Mouse (Mus musculus): Measurements from ENCODE around the gene Snx6. TPM values are rescaled to one million over a fixed set of nuclear protein-coding genes. Genes with fewer than 3 reads are reported as not detected.
A peak's percentile ranks its signal among the peaks of the same experiment; 100 is the strongest.
"Not testable (repeated sequence)": the region's sequence is repeated elsewhere in the genome, so short reads cannot be mapped to it uniquely, and the experiment has no call there.

Snx6 gene
- 10 to 100 TPM; 57.6 to 61.0 TPM for total RNA-seq (2021)
- long read RNA-seq, experiment 1, transcript Snx6-201 (14 exons, 1,928 nt), result major isoform, 53 of 72 reads
- long read RNA-seq, experiment 1, partial matches to known transcripts, result 16 of 72 reads
- long read RNA-seq, experiment 1, other reads (novel, unspliced or antisense), result 3 of 72 reads
- long read RNA-seq, experiment 2, transcript Snx6-201 (14 exons, 1,928 nt), result major isoform, 164 of 217 reads
- long read RNA-seq, experiment 2, partial matches to known transcripts, result 33 of 217 reads
- long read RNA-seq, experiment 2, other reads (novel, unspliced or antisense), result 19 of 217 reads

DNA sequence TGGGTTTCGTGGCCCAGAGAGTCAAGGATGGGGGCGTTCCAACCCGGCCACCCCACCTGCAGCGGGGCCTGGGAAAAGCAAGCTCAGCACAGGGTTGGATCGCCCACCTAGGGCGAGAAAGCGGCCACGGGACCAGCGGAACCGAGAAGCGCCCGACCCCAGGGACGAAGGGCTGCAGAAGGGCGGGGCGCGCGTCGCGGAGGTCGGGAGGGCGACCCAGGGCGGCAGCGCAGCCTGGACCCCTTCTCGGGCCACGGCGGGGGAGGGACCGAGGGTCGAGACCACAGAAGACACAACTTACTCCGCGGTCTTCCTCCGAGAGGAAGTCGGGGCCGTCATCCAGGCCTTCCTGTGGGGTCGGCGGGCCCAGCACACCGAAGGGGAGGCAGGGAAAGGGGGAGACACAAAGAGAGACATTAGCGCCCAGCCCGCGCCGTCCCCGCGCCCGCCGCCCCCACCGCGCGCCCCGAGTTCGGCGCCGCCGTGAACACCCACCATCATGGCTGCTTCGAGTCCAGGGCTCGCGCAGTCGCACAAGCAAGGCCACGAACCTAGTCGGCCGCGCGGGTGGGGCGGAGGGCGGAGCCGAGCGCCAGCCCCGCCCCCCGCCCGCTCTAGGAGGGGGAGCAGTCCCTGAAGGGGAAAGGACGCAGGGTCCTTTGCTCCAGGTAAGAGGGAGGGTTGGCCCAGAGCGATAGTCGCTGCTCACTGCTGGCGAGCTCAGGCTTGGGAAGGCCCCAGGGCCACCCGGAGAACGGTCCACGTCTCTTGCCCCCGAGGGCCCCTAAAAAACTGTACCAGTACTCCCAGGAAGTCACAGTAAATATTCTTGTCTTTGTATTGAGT is at the start of gene Snx6:
Gene Snx6 (minus strand): TSS at position 551 of the 846 bp plus-strand sequence.
- DNase-seq (ENCODE audit: low spot score in 2 of 2), result peak; percentile 80 to 83

DNA sequence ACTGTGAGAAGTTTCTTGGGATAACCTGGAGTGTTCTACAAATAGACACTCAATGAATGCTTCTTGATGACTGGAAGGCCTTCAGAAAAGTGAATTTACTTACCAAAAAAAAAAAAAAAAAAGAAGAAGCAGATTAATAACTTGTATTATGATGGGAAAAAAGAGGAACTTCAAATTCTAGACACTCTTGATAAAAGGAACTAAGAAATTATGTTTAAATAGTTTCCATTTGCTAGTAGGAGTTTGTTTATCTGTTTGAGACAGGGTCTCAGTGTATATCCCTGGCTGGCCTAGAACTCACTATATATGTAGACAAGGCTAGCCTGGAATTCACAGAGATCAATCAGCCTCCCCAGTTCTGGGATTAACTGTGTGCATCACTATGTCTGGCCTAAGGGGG is 48.9 kb upstream of the Snx6 start:
- DNase-seq (ENCODE audit: low spot score in 2 of 2), result no peak

DNA sequence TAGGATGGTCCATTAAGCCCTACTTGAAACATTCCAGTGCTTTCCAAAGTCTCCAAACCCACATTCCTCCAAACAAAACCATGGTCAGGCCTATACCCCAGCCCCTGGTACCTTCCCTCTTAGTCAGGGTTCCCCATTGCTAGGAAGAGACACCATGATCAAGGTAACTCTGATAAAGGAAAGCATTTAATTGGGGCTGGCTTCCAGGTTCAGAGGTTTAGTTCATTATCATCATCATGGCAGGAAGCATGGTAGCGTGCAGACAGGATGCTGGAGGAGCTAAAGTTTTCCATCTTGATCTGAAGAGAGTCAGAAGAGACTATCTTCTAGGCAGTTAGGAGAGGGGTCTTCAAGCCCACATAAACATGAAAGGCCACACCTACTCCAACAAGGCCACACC is 46.1 kb upstream of the Snx6 start:
- DNase-seq (ENCODE audit: low spot score in 2 of 2), result no peak

DNA sequence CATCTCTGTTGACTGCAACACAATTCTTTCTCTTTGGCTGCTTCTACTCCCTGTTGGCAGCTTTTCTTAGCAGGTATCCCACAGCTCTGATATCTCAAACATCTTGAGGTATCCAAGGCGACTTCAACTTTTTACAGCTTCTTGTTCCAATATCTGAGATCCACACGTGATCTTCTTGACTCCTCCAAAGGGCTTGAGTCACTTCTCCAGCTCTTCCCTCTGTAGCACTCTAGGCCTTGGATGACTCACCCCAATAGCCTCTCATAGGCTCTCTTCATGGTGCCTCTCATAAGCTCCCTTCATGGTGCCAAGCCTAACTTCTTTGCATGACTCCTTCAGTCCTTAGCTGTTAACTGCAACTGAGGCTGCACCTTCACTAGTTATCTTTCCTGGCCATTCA is 44.3 kb upstream of the Snx6 start:
- no peak for DNase-seq (ENCODE audit: low spot score in 2 of 2)

DNA sequence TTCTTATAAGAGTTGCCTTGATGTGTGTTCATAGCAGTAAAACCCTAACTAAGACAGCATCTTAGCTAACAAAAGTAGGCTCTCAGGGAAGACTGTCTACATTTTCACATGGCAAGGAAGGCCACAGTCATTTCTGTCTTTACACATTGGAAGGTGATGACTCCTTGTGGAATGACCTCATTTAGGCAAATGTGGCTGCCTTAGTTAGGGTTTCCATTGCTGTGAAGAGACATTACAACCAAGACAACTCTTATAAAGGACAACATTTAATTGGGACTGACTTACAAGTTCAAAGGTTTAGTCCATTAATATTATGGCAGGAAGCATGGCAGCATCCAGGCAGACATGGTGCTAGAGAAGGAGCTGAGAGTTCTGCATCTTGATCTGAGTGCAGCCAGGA is 43.4 kb upstream of the Snx6 start:
- no peak for DNase-seq (ENCODE audit: low spot score in 2 of 2)

DNA sequence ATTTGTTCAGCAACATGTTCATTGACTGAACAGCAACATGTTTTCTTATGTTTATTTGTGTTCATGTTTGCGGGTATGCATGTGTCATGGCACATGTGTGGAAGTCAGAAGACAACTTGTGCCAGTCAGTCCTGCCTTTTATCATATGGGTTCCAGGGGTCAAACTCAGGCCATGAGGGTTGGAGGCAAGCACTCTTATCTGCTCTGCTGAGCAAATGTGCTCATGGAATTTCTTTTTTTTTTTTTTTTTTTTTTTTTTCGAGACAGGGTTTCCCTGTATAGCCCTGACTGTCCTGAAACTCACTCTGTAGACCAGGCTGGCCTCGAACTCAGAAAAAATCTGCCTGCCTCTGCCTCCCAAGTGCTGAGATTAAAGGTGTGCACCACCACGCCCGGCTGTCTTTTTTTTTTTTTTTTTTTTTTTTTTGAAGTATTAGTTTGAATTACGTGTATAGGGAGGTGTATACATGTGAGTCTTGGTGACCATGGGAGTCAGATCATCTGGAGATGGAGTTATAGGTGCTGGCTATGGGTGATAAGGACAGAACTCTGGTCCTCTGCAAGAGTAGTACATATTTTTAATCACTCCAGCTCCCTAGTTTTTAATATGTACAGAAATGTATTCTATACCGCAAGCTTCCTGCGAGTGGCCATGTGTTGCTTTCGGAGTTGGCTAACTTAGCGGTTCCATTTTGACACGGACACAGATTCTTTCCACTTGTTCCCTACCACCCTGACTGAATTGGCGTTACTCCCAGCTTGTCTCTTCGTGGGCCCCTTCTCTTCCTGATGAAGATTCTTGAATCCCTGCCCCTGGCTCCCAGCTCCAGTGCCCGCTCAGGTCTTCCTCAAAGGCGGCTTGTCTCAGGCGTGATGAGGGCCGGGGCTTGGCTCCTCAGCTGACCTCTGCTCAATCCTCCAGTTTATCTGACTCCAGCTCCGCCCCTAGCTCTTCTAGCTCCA is 40.4 kb upstream of the Snx6 start:
- DNase-seq (ENCODE audit: low spot score in 2 of 2), result no peak

DNA sequence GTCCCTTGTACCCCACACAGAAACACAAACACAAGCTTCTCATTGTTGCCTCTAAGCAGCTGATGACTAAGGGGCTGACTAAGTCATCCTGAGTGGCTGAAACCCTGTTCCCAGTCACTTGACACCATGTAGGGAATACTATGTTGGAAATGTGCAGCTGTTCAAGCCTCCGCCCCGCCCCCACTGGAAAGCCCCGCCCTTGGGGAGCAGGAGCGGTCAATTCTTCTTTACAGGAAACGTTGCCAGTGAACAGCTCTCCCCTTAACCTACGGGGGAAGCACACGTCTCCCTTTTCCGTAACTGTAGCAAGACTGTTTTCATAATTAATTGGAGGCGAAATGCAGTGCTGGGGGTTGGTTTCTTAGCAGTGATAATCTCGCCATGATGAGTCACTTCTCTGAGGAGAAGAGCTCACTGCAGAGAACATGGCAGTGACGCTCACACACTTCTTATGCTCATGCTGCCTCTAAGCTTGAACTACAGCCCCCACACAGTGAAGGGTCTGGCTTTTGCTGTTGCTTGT is 39.5 kb upstream of the Snx6 start:
- DNase-seq (ENCODE audit: low spot score in 2 of 2), result peak; percentile 63 to 67

DNA sequence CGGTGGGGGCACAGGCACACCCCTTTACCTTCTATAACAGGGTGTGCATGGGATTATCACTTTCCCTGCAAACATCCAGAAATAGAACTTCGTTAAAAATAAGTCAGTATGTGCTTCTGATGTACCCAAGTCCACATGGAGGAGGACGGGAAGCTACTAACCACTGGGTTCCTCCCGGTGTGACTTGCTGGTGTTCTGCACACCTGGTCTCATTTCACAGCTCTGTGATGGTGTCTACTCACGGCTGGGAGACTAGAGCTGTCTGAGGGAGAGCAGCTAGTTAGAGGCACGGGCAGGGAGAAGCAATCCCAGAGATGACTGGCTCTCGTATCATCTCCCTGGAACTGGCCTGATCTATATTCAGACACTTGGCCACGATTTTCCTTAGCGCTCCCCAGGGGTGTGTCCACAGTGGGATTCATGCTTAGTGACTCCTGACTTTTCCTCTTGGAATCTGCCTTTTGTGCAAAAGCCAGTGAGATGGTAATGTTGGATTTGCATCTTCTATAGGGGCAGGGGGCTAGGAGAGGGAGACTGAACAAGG is 38.4 kb upstream of the Snx6 start:
- DNase-seq (ENCODE audit: low spot score in 2 of 2), result no peak

- DNase-seq (ENCODE audit: low spot score in 2 of 2), result not testable (repeated sequence)
These were observed 36.4 kb upstream of the Snx6 start for GRCm38 (mm10) chr12:54831927-54832326.

DNA sequence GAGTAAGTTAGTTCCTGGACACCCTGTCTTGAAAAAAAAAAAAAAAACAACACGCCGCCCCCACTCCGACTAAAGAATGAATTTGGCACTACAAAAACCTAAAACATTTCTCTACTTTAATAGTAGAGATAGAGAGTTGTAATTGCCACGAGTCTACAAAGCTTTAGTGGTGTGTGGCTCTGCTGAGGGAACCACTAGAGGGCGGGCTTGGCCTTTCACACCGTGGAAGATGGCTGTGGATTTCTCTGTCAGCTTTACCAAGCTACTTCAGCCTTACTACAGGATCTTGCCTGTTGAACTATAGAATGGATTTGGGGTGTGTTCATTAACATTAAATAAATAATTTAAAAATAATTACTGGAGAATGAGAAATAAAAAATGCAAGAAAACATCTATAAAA is 35.1 kb upstream of the Snx6 start:
- peak; percentile 77 to 80 for DNase-seq (ENCODE audit: low spot score in 2 of 2)

- no peak for DNase-seq (ENCODE audit: low spot score in 2 of 2)
These were observed 34.4 kb upstream of the Snx6 start for GRCm38 (mm10) chr12:54829876-54830275.

DNA sequence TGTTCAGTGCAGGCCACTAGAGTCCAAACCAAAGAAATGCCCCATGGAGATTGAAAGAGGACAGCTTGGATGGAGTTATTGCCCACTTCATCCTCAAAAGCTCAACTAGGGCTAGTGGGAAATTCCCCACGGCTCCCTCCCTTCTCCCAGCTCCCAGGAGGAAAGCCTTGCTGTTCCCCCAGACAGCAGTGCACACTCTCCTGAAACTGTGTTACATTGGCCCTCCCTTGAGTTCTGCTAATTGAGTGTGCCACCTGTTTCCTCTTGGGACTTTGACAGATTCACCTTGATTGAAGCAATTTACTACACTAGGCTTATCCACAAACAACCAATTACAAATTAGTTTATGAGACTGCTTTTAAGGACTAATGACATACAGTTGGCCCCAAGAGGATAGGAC is 32.5 kb upstream of the Snx6 start:
- DNase-seq (ENCODE audit: low spot score in 2 of 2), result no peak

DNA sequence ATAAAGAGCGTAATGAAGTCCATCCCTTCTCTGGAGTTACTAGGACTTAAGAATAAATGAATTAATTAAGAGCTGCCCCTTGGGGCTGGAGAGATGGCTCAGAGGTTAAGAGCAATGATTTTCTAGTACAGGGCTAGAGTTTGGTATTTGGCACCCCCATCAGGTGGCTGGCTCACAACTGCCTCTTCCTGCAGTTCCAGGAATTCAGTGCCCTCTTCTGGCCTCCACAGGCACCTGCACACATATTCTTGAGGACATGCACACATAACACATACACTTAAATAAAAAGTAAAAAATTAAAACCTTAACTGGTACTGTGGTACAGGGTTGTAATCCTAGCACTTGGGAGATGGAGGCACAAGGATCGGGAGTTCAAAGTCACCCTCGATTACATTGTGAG is 29.7 kb upstream of the Snx6 start:
- no peak for DNase-seq (ENCODE audit: low spot score in 2 of 2)

DNA sequence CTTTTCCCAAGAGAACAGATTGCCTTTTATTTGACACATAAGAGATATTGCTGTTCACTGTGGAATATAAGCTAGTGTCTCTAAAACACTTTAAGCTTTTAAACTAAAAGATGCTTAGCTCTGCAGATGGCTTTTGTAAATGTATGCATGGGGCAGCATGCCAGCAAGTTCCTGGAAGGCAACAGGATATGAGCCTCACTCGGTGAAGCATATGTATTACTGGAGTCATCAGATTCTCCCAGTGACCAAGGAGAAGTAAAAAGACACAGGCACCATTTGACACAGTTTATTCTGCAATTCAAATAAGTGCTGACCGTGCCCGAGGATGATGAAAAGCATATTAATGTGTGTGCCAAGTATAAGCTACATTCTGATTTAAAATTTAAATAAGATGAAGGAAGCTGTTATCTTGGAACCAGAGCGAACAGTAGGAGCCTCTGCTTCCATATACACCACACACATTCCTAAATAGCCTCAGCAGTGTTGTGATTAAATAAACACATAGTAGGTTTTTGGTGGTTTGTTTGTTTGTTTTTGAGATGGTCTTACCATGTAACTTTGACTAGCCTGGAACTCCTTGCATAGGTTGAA is 27.4 kb upstream of the Snx6 start:
- no peak for DNase-seq (ENCODE audit: low spot score in 2 of 2)

DNA sequence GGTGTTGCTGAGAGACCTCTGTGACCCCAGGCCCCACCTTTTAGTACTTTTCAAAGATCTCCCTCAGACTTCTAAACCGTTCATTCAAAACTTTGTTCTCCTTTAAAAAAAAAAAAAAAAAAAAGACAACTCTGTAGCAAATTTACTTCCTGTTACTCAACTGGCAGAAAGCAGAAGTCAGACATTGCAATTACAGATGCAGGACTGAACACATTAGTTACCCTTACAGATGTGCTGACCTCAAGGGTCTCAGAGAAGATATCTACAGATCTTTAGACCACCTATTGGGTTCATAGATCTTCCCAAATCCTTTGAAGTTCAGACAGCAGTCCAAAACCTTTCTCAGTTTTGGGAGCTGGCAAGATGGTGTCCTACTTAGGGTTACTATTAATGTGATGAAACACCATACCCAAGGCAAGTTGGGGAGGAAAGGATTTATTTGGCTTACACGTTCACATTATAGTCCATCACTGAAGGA is 25.2 kb upstream of the Snx6 start:
- no peak for DNase-seq (ENCODE audit: low spot score in 2 of 2)

DNA sequence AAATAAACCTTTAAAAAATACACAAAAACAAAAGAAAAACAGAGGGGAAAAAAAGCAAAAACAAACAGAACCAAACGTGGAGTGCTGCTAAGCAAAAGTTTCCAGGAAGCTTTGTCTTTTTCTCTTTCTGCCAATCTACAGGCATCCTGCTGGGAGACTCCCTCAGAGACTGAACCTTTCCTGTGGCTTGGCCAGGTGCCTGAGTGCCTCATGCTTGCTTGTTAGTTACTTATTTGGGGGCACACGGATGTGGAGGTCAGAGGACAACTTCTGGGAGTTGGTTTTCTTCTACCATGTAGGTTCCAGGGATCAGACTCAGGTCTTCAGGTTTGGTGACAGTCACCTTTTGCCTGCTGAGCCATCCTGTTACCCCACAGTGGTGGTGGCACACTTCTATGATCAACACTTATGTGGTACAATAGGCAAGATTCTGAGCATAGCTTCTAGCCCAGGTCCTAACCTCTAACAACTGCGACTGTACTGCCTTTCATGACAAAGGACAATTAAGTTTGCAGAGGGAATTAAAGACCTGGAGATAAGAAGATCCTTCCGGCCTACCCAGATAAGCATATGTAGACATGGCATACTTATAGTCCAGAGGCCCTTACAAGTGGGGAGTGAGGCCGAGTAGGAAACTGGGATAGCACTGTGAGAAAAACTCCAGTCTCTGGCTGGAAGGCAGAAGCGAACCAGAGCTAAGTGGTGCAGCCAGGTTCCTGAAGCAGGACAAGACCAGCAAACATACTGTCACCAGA is 23.9 kb upstream of the Snx6 start:
- no peak for DNase-seq (ENCODE audit: low spot score in 2 of 2)

- DNase-seq (ENCODE audit: low spot score in 2 of 2), result no peak
These were observed 14.6 kb upstream of the Snx6 start for GRCm38 (mm10) chr12:54810142-54810541.

DNA sequence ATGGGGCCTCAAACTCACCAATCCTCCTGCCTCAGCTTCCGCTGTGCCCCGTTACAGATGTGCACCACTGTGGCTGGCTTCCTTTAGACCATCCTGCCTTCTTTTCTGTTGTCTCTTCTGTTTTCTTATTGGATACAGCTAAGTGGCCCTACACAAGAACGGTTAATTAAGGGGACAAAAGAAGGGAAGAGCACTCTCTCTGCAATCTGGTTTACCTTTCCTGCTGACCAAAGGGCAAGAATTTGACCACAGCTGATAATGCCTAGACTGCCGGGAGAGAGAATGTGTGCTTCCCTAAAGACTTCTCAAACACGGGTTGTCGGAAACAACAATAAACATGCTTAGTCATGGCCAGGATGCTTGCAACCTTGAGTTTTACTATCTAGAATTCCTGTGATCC is 12.0 kb upstream of the Snx6 start:
- DNase-seq (ENCODE audit: low spot score in 2 of 2), result no peak

- no peak for DNase-seq (ENCODE audit: low spot score in 2 of 2)
These were observed 10.6 kb upstream of the Snx6 start for GRCm38 (mm10) chr12:54806131-54806530.
